Mouse (Mus musculus): ENCODE measurements around the gene Wscd1. TPM values are rescaled to one million over a fixed set of nuclear protein-coding genes. Genes with fewer than 3 reads are reported as not detected.
"Not testable (repeated sequence)": the region's sequence is repeated elsewhere in the genome, so short reads cannot be mapped to it uniquely, and the experiment has no call there.

Gene Wscd1
- polyA plus RNA-seq, 1 experiment from 2014 or later: 14.9 TPM

DNA sequence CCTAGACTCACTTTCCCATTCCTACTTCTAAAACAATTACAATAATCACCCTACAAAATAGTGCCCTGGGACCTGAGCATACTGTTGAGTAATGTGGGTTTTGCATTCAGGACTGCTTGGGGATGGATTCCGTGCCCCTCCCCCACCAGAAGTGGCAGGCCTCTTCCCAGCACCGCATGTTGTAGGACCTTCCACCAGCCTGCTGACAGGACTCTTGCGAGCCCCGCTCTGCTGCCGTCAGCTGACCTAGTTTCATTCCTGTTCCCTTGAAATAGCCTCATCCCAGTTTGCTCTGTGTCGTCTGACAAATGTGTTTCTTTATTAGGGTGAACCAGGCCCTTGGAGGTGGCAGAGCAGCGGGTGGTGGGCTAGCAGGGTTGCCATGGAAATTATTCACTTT, 64.8 kb downstream of the Wscd1 start:
- no peak for DNase-seq (ENCODE audit: low spot score)
- 67% methylated on average over 7 of the region's 7 CpGs for WGBS
- Histone ChIP-seq H3K4me3 (no peak overlapping the region), H3K9me3 (no peaks in the 10 kb centered on the region), H3K4me1 (0 out of 2 replicates have a peak, but pooled peaks cover 2% of the 10 kb centered on the region), H3K27me3 (replicated peaks; ENCODE audit: low read depth, poor library complexity, severe bottlenecking) (no peaks in the 10 kb centered on the region), H3K36me3 (replicated peaks) (no peaks in the 10 kb centered on the region), H3K27ac (replicated peaks) (no peak overlapping the region)

DNA sequence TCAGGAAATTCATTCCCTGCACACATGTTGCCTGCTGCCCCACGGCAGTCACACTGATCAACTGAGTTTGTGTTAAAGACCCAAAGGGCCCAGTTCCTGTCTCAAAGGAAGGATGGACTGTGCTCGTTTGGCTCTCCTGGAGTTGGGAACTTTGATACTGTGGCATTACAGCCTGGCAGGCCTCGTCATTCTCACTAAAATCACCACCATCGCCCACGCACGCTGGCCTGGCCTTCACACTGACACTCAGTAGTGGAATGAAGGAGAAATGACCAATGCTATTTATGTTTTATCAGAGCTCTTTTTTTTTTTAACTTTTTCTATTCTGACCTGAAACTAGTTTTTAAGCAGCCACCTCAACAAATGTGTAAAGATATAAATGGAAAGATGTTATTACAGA, 65.6 kb downstream of the Wscd1 start:
- Histone ChIP-seq H3K9me3 (no peaks in the 10 kb centered on the region), H3K36me3 (replicated peaks) (no peaks in the 10 kb centered on the region), H3K27me3 (replicated peaks; ENCODE audit: low read depth, poor library complexity, severe bottlenecking) (no peaks in the 10 kb centered on the region), H3K4me3 (no peak overlapping the region), H3K27ac (replicated peaks) (no peak overlapping the region), H3K4me1 (0 out of 2 replicates have a peak, but pooled peaks cover 2% of the 10 kb centered on the region)
- 83% methylated on average over 6 of the region's 6 CpGs for WGBS
- DNase-seq (ENCODE audit: low spot score): no peak

DNA sequence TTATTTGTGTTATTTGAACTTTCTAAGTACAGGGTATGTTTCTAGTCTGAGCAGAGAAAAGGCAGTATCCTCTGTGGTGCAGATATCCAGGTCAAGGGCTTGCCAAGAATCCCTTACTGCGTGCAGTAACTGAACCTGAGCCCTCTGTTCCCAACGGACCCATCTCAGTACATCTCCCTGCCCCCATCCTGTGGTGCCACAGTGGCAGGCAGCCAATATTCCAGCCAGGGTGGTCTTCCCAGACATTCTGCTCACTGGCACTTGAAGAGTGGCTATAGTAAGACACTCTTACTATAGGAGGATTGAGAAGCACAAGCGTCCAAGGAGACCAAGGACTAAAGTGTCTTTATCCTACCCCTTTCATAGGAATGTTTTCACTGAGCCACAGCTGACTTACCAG, 67.2 kb downstream of the Wscd1 start:
- WGBS: 83% methylated on average over 3 of the region's 3 CpGs
- Histone ChIP-seq H3K27me3 (replicated peaks; ENCODE audit: low read depth, poor library complexity, severe bottlenecking) (no peaks in the 10 kb centered on the region), H3K36me3 (replicated peaks) (no peaks in the 10 kb centered on the region), H3K4me1 (peaks cover 11% of the 10 kb centered on the region), H3K27ac (replicated peaks) (no peak overlapping the region), H3K4me3 (no peak overlapping the region), H3K9me3 (no peaks in the 10 kb centered on the region)
- no peak for DNase-seq (ENCODE audit: low spot score)

GRCm38 (mm10) chr11:71817341-71817740, 67.6 kb downstream of the Wscd1 start:
- Histone ChIP-seq H3K27me3 (replicated peaks; ENCODE audit: low read depth, poor library complexity, severe bottlenecking) (no peaks in the 10 kb centered on the region), H3K27ac (replicated peaks) (no peak overlapping the region), H3K4me3 (no peak overlapping the region), H3K4me1 (peaks cover 11% of the 10 kb centered on the region), H3K9me3 (no peaks in the 10 kb centered on the region), H3K36me3 (replicated peaks) (no peaks in the 10 kb centered on the region)
- no peak for DNase-seq (ENCODE audit: low spot score)
- WGBS: 74% methylated on average over 4 of the region's 4 CpGs

DNA sequence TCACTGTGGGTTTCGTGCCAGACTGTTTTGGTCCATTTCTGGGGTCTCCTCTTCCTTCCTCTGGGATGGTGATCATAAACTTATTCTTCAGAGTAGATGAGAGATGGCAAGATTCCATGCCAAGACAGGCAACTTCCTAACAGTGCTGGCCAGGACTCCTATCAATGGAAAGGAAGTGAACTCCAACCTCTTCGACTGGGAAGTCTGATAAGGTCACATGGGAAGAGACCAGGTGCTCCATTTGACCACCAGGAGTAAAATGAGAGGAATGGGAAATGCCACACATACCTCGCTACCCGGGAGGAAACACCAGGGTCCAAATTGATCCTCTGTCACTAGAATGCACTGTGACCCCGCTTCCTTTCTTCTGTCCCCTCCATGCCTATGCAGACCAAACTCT, 68.4 kb downstream of the Wscd1 start:
- H3K36me3 ChIP-seq (replicated peaks): no peaks in the 10 kb centered on the region
- H3K4me3 ChIP-seq: no peak overlapping the region
- no peaks in the 10 kb centered on the region for H3K27me3 ChIP-seq (replicated peaks; ENCODE audit: low read depth, poor library complexity, severe bottlenecking)
- peaks cover 11% of the 10 kb centered on the region for H3K4me1 ChIP-seq
- 68% methylated on average over 5 of the region's 5 CpGs for WGBS
- no peaks in the 10 kb centered on the region for H3K9me3 ChIP-seq
- no peak overlapping the region for H3K27ac ChIP-seq (replicated peaks)
- DNase-seq (ENCODE audit: low spot score): no peak

DNA sequence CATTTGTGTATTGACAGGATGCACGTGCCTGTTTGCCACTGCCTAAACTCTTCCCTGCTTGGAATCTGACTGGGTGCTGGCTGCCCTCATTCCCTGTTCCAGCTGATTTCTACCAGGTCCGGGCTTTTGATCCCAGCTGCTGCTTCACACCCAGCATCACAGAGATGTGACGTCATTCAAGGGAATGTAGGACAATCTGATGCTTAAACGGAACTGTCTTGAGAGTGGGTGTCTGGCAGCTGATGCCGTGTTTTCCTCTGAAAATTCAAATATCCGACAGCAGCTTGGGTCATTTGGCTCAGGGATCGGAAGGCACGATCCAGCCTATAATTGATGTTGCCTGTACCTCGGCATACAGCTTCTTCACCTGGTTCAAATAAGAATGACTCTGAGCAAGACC, 70.2 kb downstream of the Wscd1 start:
- Histone ChIP-seq H3K9me3 (no peaks in the 10 kb centered on the region), H3K27me3 (replicated peaks; ENCODE audit: low read depth, poor library complexity, severe bottlenecking) (no peaks in the 10 kb centered on the region), H3K4me3 (no peak overlapping the region), H3K36me3 (replicated peaks) (no peaks in the 10 kb centered on the region), H3K27ac (replicated peaks) (no peak overlapping the region), H3K4me1 (peaks cover 11% of the 10 kb centered on the region)
- WGBS: 87% methylated on average over 9 of the region's 9 CpGs
- no peak for DNase-seq (ENCODE audit: low spot score)

DNA sequence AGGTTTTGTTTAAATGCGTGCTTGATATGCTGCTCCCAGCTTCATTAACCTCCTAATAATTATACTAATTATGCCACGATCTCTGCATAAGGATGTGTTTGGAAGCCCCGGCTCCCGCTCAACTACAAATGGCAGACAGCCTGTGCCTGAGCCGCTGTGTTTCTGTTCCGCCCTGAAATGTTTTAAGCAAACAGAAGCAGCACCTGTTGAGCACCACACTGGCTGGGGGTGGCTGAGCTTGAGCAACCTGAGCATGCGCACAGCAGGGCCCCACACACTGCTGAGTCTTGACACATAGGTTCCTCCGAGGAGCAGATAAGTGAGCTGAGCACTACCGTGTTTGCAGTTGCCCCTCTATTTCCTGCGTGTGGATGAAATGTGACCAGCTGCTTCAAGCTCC, 71.1 kb downstream of the Wscd1 start:
- Histone ChIP-seq H3K27me3 (replicated peaks; ENCODE audit: low read depth, poor library complexity, severe bottlenecking) (no peaks in the 10 kb centered on the region), H3K27ac (replicated peaks) (no peak overlapping the region), H3K4me3 (no peak overlapping the region; the same call in 1 of the 2 replicates), H3K4me1 (peaks cover 11% of the 10 kb centered on the region), H3K36me3 (replicated peaks) (no peaks in the 10 kb centered on the region), H3K9me3 (no peaks in the 10 kb centered on the region)
- 51% methylated on average over 10 of the region's 10 CpGs for WGBS
- peak; percentile 23 for DNase-seq (ENCODE audit: low spot score)

GRCm38 (mm10) chr11:71821526-71821925, 71.8 kb downstream of the Wscd1 start:
- H3K36me3 ChIP-seq (replicated peaks); H3K4me3 ChIP-seq; DNase-seq (ENCODE audit: low spot score); H3K9me3 ChIP-seq; H3K27ac ChIP-seq (replicated peaks); H3K27me3 ChIP-seq (replicated peaks; ENCODE audit: low read depth, poor library complexity, severe bottlenecking): not testable (repeated sequence)
- peaks cover 11% of the 10 kb centered on the region for H3K4me1 ChIP-seq
- WGBS: 82% methylated on average over 6 of the region's 6 CpGs

GRCm38 (mm10) chr11:71822031-71822430, 72.3 kb downstream of the Wscd1 start:
- DNase-seq (ENCODE audit: low spot score): no peak
- H3K9me3 ChIP-seq: no peaks in the 10 kb centered on the region
- no peaks in the 10 kb centered on the region for H3K36me3 ChIP-seq (replicated peaks)
- no peaks in the 10 kb centered on the region for H3K27me3 ChIP-seq (replicated peaks; ENCODE audit: low read depth, poor library complexity, severe bottlenecking)
- H3K4me1 ChIP-seq: peaks cover 11% of the 10 kb centered on the region
- H3K27ac ChIP-seq (replicated peaks): no peak overlapping the region
- no peak overlapping the region for H3K4me3 ChIP-seq
- 88% methylated on average over 5 of the region's 5 CpGs for WGBS

GRCm38 (mm10) chr11:71824971-71825370, 75.3 kb downstream of the Wscd1 start:
- H3K27ac ChIP-seq (replicated peaks): no peak overlapping the region
- no peaks in the 10 kb centered on the region for H3K27me3 ChIP-seq (replicated peaks; ENCODE audit: low read depth, poor library complexity, severe bottlenecking)
- H3K4me1 ChIP-seq: peaks cover 8% of the 10 kb centered on the region
- no peak overlapping the region for H3K4me3 ChIP-seq
- H3K9me3 ChIP-seq: no peaks in the 10 kb centered on the region
- 80% methylated on average over 4 of the region's 4 CpGs for WGBS
- DNase-seq (ENCODE audit: low spot score): no peak
- no peaks in the 10 kb centered on the region for H3K36me3 ChIP-seq (replicated peaks)

Data from embryonic facial prominence, embryonic 10.5 days (tissue).